Mouse (Mus musculus): ENCODE data around the gene Slc38a4. TPM values are rescaled to one million over a fixed set of nuclear protein-coding genes. Genes with fewer than 3 reads are reported as not detected.

Slc38a4 gene
- polyA plus RNA-seq, 1 experiment from 2014 or later, result 68.3 TPM

DNA sequence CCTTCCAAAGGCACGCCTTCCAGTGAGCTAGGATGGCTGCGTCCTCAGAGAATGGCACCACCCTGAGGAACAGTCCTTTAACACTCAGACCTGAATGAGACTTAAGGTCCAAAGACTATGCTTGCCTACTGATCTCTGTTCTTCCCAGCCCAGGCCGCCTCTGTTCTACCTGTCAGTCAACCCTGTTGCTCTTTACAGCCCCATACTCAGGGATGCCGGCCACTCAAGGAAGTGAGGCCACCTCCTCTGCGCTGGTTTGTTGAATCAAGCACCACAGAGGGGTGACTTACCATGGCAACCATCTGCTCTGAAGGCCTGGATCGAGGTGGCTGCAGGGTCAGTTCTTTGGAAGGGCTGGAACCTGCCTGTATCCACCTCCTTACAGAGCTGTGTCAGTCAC lies 21.9 kb upstream of the Slc38a4 start:
- no peak overlapping the region for H3K9ac ChIP-seq (ENCODE audit: low read length)
- peaks cover 11% of the 10 kb centered on the region; the same call in 1 of the 2 replicates for H3K4me1 ChIP-seq (replicated peaks; ENCODE audit: control insufficient read depth, insufficient read depth, low read length)
- H3K36me3 ChIP-seq (ENCODE audit: control insufficient read depth, insufficient read depth, low read length), result no peaks in the 10 kb centered on the region
- ATAC-seq (replicated peaks; ENCODE audit: low FRiP score, low TSS enrichment, low read depth) (no peak), DNase-seq (ENCODE audit: low spot score) (no peak)
- H3K9me3 ChIP-seq (ENCODE audit: control insufficient read depth, low read length), result no peaks in the 10 kb centered on the region
- H3K27ac ChIP-seq (ENCODE audit: low read depth), result no peak overlapping the region
- 78% methylated on average over 6 of the region's 6 CpGs for WGBS
- H3K4me3 ChIP-seq (ENCODE audit: low read depth, low read length), result no peak overlapping the region
- no peaks in the 10 kb centered on the region for H3K27me3 ChIP-seq (replicated peaks; ENCODE audit: control insufficient read depth, insufficient read depth, low read length)
- H3K4me2 ChIP-seq (ENCODE audit: low read length), result no peak overlapping the region

DNA sequence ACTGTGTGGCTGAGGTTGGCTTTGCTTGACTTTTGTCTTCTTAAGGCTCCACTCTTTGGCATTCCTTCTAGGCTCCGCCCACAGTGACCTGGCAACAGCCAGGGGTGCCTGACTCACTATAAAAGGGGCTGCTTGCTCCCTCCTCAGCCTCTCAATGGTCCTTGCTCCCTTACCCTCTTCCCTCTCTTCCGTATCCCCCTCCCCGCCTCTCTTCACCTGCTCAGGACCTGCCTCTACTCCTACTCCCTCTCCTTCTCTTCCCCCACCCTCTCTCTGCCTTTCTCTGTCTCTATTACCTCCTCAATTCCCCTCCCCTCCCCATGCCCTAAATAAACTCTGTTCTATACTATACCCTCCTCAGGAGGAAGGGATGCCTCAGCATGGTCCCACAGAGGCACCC lies 20.3 kb upstream of the Slc38a4 start:
- 66% methylated on average over 3 of the region's 3 CpGs for WGBS
- ATAC-seq (replicated peaks; ENCODE audit: low FRiP score, low TSS enrichment, low read depth), result no peak
- Histone ChIP-seq H3K9me3 (ENCODE audit: control insufficient read depth, low read length) (no peaks in the 10 kb centered on the region), H3K36me3 (ENCODE audit: control insufficient read depth, insufficient read depth, low read length) (no peaks in the 10 kb centered on the region), H3K27me3 (replicated peaks; ENCODE audit: control insufficient read depth, insufficient read depth, low read length) (no peaks in the 10 kb centered on the region), H3K9ac (ENCODE audit: low read length) (no peak overlapping the region), H3K4me1 (replicated peaks; ENCODE audit: control insufficient read depth, insufficient read depth, low read length) (peaks cover 11% of the 10 kb centered on the region; the same call in 1 of the 2 replicates), H3K4me3 (ENCODE audit: low read depth, low read length) (no peak overlapping the region), H3K27ac (ENCODE audit: low read depth) (no peak overlapping the region), H3K4me2 (ENCODE audit: low read length) (no peak overlapping the region)
- DNase-seq (ENCODE audit: low spot score), result no peak

DNA sequence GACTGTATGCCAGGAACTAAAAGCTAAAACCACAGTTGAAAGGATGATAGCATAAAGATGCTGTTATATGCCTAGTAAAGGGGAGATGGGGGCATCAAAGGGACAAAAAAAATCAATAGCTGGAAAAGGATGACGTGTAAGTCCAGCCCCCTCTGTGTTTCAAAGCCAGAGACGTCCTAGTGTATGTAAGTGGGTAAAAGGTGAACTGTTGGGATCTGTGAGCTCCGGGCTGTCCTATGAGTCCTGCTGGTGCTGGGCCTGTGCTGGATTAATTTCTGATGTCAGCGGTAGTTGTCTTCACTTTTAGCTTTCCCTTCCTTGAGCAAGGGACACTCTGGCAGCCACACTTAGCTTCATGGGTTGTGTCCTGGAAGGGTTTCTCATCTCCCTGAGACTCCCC lies 19.5 kb upstream of the Slc38a4 start:
- Histone ChIP-seq H3K36me3 (ENCODE audit: control insufficient read depth, insufficient read depth, low read length) (no peaks in the 10 kb centered on the region), H3K9ac (ENCODE audit: low read length) (no peak overlapping the region), H3K27me3 (replicated peaks; ENCODE audit: control insufficient read depth, insufficient read depth, low read length) (no peaks in the 10 kb centered on the region), H3K4me1 (replicated peaks; ENCODE audit: control insufficient read depth, insufficient read depth, low read length) (peaks cover 11% of the 10 kb centered on the region; the same call in 1 of the 2 replicates), H3K4me3 (ENCODE audit: low read depth, low read length) (no peak overlapping the region), H3K9me3 (ENCODE audit: control insufficient read depth, low read length) (no peaks in the 10 kb centered on the region), H3K27ac (ENCODE audit: low read depth) (no peak overlapping the region), H3K4me2 (ENCODE audit: low read length) (no peak overlapping the region)
- DNase-seq (ENCODE audit: low spot score) (no peak), ATAC-seq (replicated peaks; ENCODE audit: low FRiP score, low TSS enrichment, low read depth) (no peak)
- 55% methylated on average over 4 of the region's 4 CpGs for WGBS

DNA sequence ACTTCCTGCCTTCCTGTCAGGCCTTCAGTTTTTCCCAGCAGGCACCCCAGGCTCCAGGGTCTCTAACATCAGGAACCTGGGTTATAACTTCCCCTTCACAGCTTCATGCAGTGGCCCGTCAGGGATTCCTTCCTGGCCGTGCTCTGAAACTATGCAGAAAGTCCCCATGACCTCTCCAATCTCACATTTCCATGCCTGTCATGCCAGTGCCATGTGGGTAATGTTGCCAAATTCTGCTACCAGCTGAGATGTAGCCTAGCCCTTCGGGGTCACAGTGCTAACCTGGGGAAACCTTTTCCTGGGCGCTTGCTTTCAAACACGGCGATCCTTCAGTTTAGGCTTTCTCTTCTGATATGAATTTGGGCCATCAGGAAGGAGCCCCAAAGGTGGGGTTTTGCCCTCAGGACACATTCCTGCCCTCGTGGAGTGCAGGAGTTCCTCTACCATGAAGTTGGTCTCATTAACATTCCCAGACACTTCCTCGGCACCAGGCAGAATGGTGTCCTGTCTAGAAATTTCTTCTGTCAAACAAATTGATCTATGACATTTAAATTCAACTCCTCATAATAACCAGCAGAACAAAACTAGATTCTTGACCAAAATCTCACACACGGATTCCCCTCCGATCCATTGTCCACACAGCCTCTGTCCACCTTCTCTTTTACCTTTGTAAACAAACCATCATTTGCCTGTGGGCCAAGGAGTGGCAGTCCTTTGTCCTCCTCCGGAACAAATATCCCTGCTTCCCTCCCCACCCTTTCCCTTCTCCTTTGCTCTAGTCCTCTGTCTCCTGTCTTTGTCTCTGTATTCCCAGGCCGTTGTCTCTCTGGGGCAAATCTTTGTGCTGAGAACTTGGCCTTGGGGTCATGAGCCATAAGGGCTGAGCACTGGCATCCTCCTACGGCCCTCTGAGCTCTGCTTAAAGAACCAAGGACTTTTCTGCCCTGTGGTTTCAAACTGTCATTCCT lies 17.4 kb upstream of the Slc38a4 start:
- Histone ChIP-seq H3K36me3 (ENCODE audit: control insufficient read depth, insufficient read depth, low read length) (no peaks in the 10 kb centered on the region), H3K4me2 (ENCODE audit: low read length) (no peak overlapping the region), H3K9me3 (ENCODE audit: control insufficient read depth, low read length) (no peaks in the 10 kb centered on the region), H3K4me3 (ENCODE audit: low read depth, low read length) (no peak overlapping the region), H3K9ac (ENCODE audit: low read length) (no peak overlapping the region), H3K27me3 (replicated peaks; ENCODE audit: control insufficient read depth, insufficient read depth, low read length) (no peaks in the 10 kb centered on the region), H3K27ac (ENCODE audit: low read depth) (no peak overlapping the region), H3K4me1 (replicated peaks; ENCODE audit: control insufficient read depth, insufficient read depth, low read length) (peaks cover 11% of the 10 kb centered on the region; the same call in 1 of the 2 replicates)
- no peak for ATAC-seq (replicated peaks; ENCODE audit: low FRiP score, low TSS enrichment, low read depth)
- 53% methylated on average over 13 of the region's 13 CpGs for WGBS
- no peak for DNase-seq (ENCODE audit: low spot score)

DNA sequence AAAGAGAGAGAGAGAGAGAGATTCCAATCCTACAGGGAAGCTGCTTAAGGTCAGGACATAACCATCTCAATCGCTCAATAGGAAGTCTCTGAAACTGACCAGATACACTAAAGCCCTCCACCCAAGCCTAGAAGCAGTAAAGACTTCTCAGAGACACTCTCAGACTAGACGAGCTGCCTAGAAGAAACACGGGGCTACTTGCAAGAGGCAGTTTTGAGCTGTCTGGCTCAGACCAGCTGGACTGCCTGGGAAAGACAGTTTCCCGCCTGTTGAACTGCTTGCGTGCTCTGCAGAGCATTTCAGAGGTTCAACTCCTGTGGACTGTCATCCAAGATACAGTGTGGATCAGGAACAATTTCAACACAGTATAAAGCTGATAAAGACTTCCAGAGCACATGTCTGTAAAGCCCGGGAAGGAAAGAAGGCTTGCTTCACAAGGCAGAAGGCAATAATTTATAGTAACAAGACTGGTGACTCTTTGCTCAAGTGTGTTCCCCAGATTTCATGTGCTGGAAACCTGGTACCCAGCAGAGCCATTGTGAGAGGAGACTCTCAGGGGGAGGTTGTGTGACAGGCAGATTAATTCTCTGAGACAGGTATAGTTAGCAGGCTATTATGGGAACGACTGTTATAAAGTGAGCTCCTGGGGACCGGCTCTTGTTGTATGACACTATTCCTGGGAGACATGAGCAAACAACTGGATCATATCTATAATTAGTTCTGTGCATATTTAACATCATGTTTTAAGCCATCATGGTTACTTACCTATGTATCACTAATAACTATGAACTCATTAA lies 11.8 kb upstream of the Slc38a4 start:
- H3K4me2 ChIP-seq (ENCODE audit: low read length), result no peak overlapping the region
- DNase-seq (ENCODE audit: low spot score), result peak; percentile 59
- WGBS, result 24% methylated on average over 8 of the region's 8 CpGs
- no peaks in the 10 kb centered on the region for H3K27me3 ChIP-seq (replicated peaks; ENCODE audit: control insufficient read depth, insufficient read depth, low read length)
- H3K4me3 ChIP-seq (ENCODE audit: low read depth, low read length), result no peak overlapping the region
- H3K9me3 ChIP-seq (ENCODE audit: control insufficient read depth, low read length), result no peaks in the 10 kb centered on the region
- H3K9ac ChIP-seq (ENCODE audit: low read length), result no peak overlapping the region
- H3K27ac ChIP-seq (ENCODE audit: low read depth), result peak overlapping the region; percentile 77
- peaks cover 11% of the 10 kb centered on the region; the same call in 1 of the 2 replicates for H3K4me1 ChIP-seq (replicated peaks; ENCODE audit: control insufficient read depth, insufficient read depth, low read length)
- no peaks in the 10 kb centered on the region for H3K36me3 ChIP-seq (ENCODE audit: control insufficient read depth, insufficient read depth, low read length)
- peak; percentile 73 for ATAC-seq (replicated peaks; ENCODE audit: low FRiP score, low TSS enrichment, low read depth)

DNA sequence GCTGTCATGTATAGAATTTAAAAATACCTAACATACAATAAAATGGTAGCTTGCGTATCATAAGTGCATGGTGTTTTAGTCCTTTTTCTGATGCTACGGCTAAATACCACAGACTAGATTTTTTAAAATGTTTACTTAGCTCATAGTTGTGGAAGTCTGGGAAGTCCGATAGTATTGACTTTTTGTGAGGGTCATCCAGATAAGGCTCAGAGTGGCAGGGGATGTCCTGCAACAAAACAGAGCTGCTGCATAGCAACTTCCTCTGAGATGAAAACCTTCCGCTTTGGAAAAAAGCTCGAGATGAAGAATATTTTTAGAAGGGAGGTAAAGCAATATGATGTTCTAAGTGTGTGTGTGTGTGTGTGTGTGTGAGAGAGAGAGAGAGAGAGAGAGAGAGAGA lies 11.2 kb upstream of the Slc38a4 start:
- H3K27me3 ChIP-seq (replicated peaks; ENCODE audit: control insufficient read depth, insufficient read depth, low read length), result no peaks in the 10 kb centered on the region
- no peak overlapping the region for H3K4me3 ChIP-seq (ENCODE audit: low read depth, low read length)
- peaks cover 11% of the 10 kb centered on the region; the same call in 1 of the 2 replicates for H3K4me1 ChIP-seq (replicated peaks; ENCODE audit: control insufficient read depth, insufficient read depth, low read length)
- no peaks in the 10 kb centered on the region for H3K9me3 ChIP-seq (ENCODE audit: control insufficient read depth, low read length)
- 33% methylated on average over 5 of the region's 5 CpGs for WGBS
- no peak overlapping the region for H3K4me2 ChIP-seq (ENCODE audit: low read length)
- no peak overlapping the region for H3K9ac ChIP-seq (ENCODE audit: low read length)
- peak overlapping the region; percentile 77 for H3K27ac ChIP-seq (ENCODE audit: low read depth)
- DNase-seq (ENCODE audit: low spot score) (no peak), ATAC-seq (replicated peaks; ENCODE audit: low FRiP score, low TSS enrichment, low read depth) (no peak)
- H3K36me3 ChIP-seq (ENCODE audit: control insufficient read depth, insufficient read depth, low read length), result no peaks in the 10 kb centered on the region

DNA sequence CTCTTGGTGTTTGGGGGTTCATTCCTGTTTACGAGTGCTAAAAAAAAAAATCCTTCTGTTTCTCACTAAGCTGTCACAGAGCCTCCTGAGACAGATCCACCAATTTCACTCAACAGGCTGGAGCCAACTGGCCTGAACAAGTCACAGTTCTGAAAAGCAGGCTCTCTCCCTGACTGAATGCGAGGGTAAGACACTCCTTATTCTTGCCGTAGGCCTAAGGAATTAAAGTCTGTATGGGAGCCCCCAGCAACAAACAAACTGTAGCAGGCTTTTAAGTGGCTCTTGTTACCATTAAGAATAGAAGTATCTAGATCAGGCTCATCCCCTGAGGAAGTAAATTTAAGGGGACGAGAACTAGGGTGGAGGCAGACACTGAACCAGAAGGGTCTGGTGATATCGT lies 7.5 kb upstream of the Slc38a4 start:
- Histone ChIP-seq H3K27ac (ENCODE audit: low read depth) (no peak overlapping the region), H3K9ac (ENCODE audit: low read length) (no peak overlapping the region), H3K9me3 (ENCODE audit: control insufficient read depth, low read length) (no peaks in the 10 kb centered on the region), H3K36me3 (ENCODE audit: control insufficient read depth, insufficient read depth, low read length) (no peaks in the 10 kb centered on the region), H3K27me3 (replicated peaks; ENCODE audit: control insufficient read depth, insufficient read depth, low read length) (no peaks in the 10 kb centered on the region), H3K4me2 (ENCODE audit: low read length) (no peak overlapping the region), H3K4me1 (replicated peaks; ENCODE audit: control insufficient read depth, insufficient read depth, low read length) (peaks cover 11% of the 10 kb centered on the region; the same call in 1 of the 2 replicates), H3K4me3 (ENCODE audit: low read depth, low read length) (no peak overlapping the region)
- ATAC-seq (replicated peaks; ENCODE audit: low FRiP score, low TSS enrichment, low read depth), result no peak
- DNase-seq (ENCODE audit: low spot score), result no peak
- 91% methylated on average over 5 of the region's 5 CpGs for WGBS

DNA sequence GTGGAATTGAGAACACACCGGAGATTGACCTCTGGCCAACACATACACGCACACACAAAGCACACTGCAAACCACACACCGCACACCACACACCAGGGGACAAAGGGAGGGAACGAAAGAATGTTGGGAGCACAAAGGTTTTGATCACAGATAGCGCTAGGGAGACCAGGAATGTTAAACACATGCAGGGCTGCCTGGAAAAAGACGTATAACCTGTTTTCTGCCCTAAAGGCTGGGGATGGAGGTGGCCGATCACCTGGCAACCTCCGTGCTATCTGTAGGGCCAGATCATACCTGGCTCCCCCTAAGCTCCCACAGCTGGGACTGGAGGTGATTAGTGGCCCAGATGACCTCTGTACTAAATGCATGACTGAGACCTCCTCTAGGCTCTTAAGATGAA lies 5.2 kb upstream of the Slc38a4 start:
- Histone ChIP-seq H3K36me3 (ENCODE audit: control insufficient read depth, insufficient read depth, low read length) (no peaks in the 10 kb centered on the region), H3K4me2 (ENCODE audit: low read length) (no peak overlapping the region), H3K27me3 (replicated peaks; ENCODE audit: control insufficient read depth, insufficient read depth, low read length) (no peaks in the 10 kb centered on the region), H3K9ac (ENCODE audit: low read length) (no peak overlapping the region), H3K27ac (ENCODE audit: low read depth) (no peak overlapping the region), H3K4me1 (replicated peaks; ENCODE audit: control insufficient read depth, insufficient read depth, low read length) (peaks cover 2% of the 10 kb centered on the region; the same call in 1 of the 2 replicates), H3K9me3 (ENCODE audit: control insufficient read depth, low read length) (no peaks in the 10 kb centered on the region), H3K4me3 (ENCODE audit: low read depth, low read length) (no peak overlapping the region)
- WGBS, result 85% methylated on average over 8 of the region's 8 CpGs
- DNase-seq (ENCODE audit: low spot score) (no peak), ATAC-seq (replicated peaks; ENCODE audit: low FRiP score, low TSS enrichment, low read depth) (no peak)

Data from intestine, embryonic 14.5 days (tissue).